Mouse (Mus musculus) MEL (cell line): ENCODE results near the gene Atxn7l1. TPM values are rescaled to one million over a fixed set of nuclear protein-coding genes. Genes with fewer than 3 reads are reported as not detected.

Source experiments
- DNase-seq: peaks from one replicate; pipeline ENCODE4 v3.0.0; 2011; ENCODE audit warnings: low read depth, low spot score
- H3K27ac ChIP-seq: 2 replicates; pipeline ENCODE4 v1.5.1; 2012; ENCODE audit warnings: low read depth, mild to moderate bottlenecking, control low read depth, low read length, moderate library complexity; ENCODE audit not compliant: control insufficient read depth
- H3K27me3 ChIP-seq, 2 experiments: fragments of 150-350 bp in 1 of 2; sonication (generic) in 1 of 2; 2 replicates each; pipeline ENCODE4 v1.6.1; 2012; ENCODE audit warnings: low read length in 2 of 2, mild to moderate bottlenecking in 2 of 2, improper control_type of control experiment in 1 of 2, moderate library complexity in 1 of 2; ENCODE audit not compliant: insufficient read depth in 2 of 2, control insufficient read depth in 1 of 2
- H3K36me3 ChIP-seq, 2 experiments: 2 replicates each; pipeline ENCODE4 v1.6.1; 2012 to 2014; ENCODE audit warnings: low read length in 2 of 2, improper control_type of control experiment in 1 of 2, inconsistent platforms in 1 of 2, mild to moderate bottlenecking in 1 of 2; ENCODE audit not compliant: insufficient read depth in 2 of 2, control insufficient read depth in 1 of 2
- H3K4me1 ChIP-seq, 2 experiments: fragments of 150-350 bp in 1 of 2; sonication (generic) in 1 of 2; 2 replicates each; pipeline ENCODE4 v1.6.1; 2012; ENCODE audit warnings: low read length in 2 of 2, improper control_type of control experiment in 1 of 2, mild to moderate bottlenecking in 1 of 2; ENCODE audit not compliant: insufficient read depth in 2 of 2, control insufficient read depth in 1 of 2
- H3K4me3 ChIP-seq, 2 experiments: fragments of 150-350 bp in 1 of 2; sonication (generic) in 1 of 2; 2 replicates each; pipeline ENCODE4 v1.5.1; 2012; ENCODE audit warnings: low read depth in 2 of 2, low read length in 2 of 2, mild to moderate bottlenecking in 2 of 2, moderate library complexity in 2 of 2, control low read depth in 1 of 2, improper control_type of control experiment in 1 of 2; ENCODE audit not compliant: control insufficient read depth in 1 of 2, insufficient read depth in 1 of 2
- H3K79me2 ChIP-seq: 2 replicates; pipeline ENCODE4 v1.6.1; 2012; ENCODE audit warnings: mild to moderate bottlenecking, low read length, moderate library complexity; ENCODE audit not compliant: control insufficient read depth, poor library complexity, insufficient read depth
- H3K9ac ChIP-seq: 2 replicates; pipeline ENCODE4 v1.6.1; 2012; ENCODE audit warnings: low read depth, mild to moderate bottlenecking, control low read depth, low read length, moderate library complexity; ENCODE audit not compliant: control insufficient read depth, poor library complexity, severe bottlenecking
- H3K9me3 ChIP-seq: fragments of 150-350 bp; sonication (generic); replicated peaks from 2 replicates; pipeline ENCODE4 v1.6.1; 2012; ENCODE audit warnings: mild to moderate bottlenecking, low read length, improper control_type of control experiment, moderate library complexity; ENCODE audit not compliant: insufficient read depth
- CHD1 ChIP-seq: IDR thresholded peaks from 2 replicates; pipeline ENCODE4 v1.6.1; 2012; ENCODE audit warnings: low read depth, mild to moderate bottlenecking, inconsistent platforms, low read length, improper control_type of control experiment
- CHD2 ChIP-seq: IDR thresholded peaks from 2 replicates; pipeline ENCODE4 v1.6.1; 2011; ENCODE audit warnings: low read length, improper control_type of control experiment
- CTCF ChIP-seq, 3 experiments: IDR thresholded peaks in 2 of 3; conservative IDR thresholded peaks in 1 of 3; 2 replicates each; pipeline ENCODE4 v1.5.1; 2011 to 2012; ENCODE audit warnings: low read length in 3 of 3, low read depth in 2 of 3, mild to moderate bottlenecking in 2 of 3, improper control_type of control experiment in 1 of 3, inconsistent platforms in 1 of 3, mixed read lengths in 1 of 3, moderate library complexity in 1 of 3; ENCODE audit not compliant: control insufficient read depth in 1 of 3, insufficient read depth in 1 of 3, poor library complexity in 1 of 3, severe bottlenecking in 1 of 3
- ELF1 ChIP-seq: IDR thresholded peaks from 2 replicates; pipeline ENCODE4 v1.6.1; 2014; ENCODE audit warnings: low read depth, mild to moderate bottlenecking, inconsistent platforms, low read length, improper control_type of control experiment, moderate library complexity
- EP300 ChIP-seq, 2 experiments: IDR thresholded peaks; 2 replicates each; pipeline ENCODE4 v1.6.1; 2011; ENCODE audit warnings: improper control_type of control experiment in 2 of 2, low read length in 2 of 2, low read depth in 1 of 2, mild to moderate bottlenecking in 1 of 2
- ETS1 ChIP-seq: IDR thresholded peaks from 2 replicates; pipeline ENCODE4 v1.6.1; 2012; ENCODE audit warnings: low read depth, mild to moderate bottlenecking, inconsistent platforms, low read length, improper control_type of control experiment, moderate library complexity
- GABPA ChIP-seq: IDR thresholded peaks from 2 replicates; pipeline ENCODE4 v1.6.1; 2012; ENCODE audit warnings: low read depth, mild to moderate bottlenecking, inconsistent platforms, low read length, improper control_type of control experiment, moderate library complexity
- GATA1 ChIP-seq: IDR thresholded peaks from 2 replicates; pipeline ENCODE4 v1.6.1; 2011; ENCODE audit warnings: low read depth, low read length, improper control_type of control experiment
- JUND ChIP-seq: IDR thresholded peaks from 2 replicates; pipeline ENCODE4 v1.6.1; 2011; ENCODE audit warnings: low read depth, mild to moderate bottlenecking, improper control_type of control experiment, low read length
- MAX ChIP-seq: IDR thresholded peaks from 2 replicates; pipeline ENCODE4 v1.6.1; 2011; ENCODE audit warnings: low read length, improper control_type of control experiment
- MAZ ChIP-seq: IDR thresholded peaks from 2 replicates; pipeline ENCODE4 v1.6.1; 2012; ENCODE audit warnings: low read depth, mild to moderate bottlenecking, inconsistent platforms, low read length, improper control_type of control experiment
- MEF2A ChIP-seq: IDR thresholded peaks from 2 replicates; pipeline ENCODE4 v1.6.1; 2014; ENCODE audit warnings: low read depth, mild to moderate bottlenecking, inconsistent platforms, low read length, improper control_type of control experiment; ENCODE audit not compliant: poor library complexity, insufficient replicate concordance, severe bottlenecking; ENCODE audit errors: extremely low read depth
- MYC ChIP-seq: IDR thresholded peaks from 2 replicates; pipeline ENCODE4 v1.6.1; 2011; ENCODE audit warnings: low read depth, mild to moderate bottlenecking, low read length, improper control_type of control experiment, moderate library complexity
- NRF1 ChIP-seq: IDR thresholded peaks from 2 replicates; pipeline ENCODE4 v1.6.1; 2014; ENCODE audit warnings: low read depth, mild to moderate bottlenecking, inconsistent platforms, low read length, improper control_type of control experiment, moderate library complexity; ENCODE audit not compliant: poor library complexity, insufficient read depth, severe bottlenecking
- RAD21 ChIP-seq: IDR thresholded peaks from 2 replicates; pipeline ENCODE4 v1.6.1; 2011; ENCODE audit warnings: mild to moderate bottlenecking, low read depth, low read length, improper control_type of control experiment
- RCOR1 ChIP-seq: IDR thresholded peaks from 2 replicates; pipeline ENCODE4 v1.6.1; 2012; ENCODE audit warnings: low read depth, mild to moderate bottlenecking, inconsistent platforms, low read length, improper control_type of control experiment
- SIN3A ChIP-seq: IDR thresholded peaks from 2 replicates; pipeline ENCODE4 v1.6.1; 2012; ENCODE audit warnings: low read length, improper control_type of control experiment, inconsistent platforms
- SMC3 ChIP-seq: IDR thresholded peaks from 2 replicates; pipeline ENCODE4 v1.6.1; 2011; ENCODE audit warnings: low read depth, low read length, improper control_type of control experiment
- TAL1 ChIP-seq: IDR thresholded peaks from 2 replicates; pipeline ENCODE4 v1.6.1; 2012; ENCODE audit warnings: mild to moderate bottlenecking, inconsistent platforms, low read length, moderate library complexity, mixed read lengths
- TBP ChIP-seq: IDR thresholded peaks from 2 replicates; pipeline ENCODE4 v1.8.0; 2011; ENCODE audit warnings: low read depth, low read length, improper control_type of control experiment
- TCF12 ChIP-seq: IDR thresholded peaks from 2 replicates; pipeline ENCODE4 v1.6.1; 2014; ENCODE audit warnings: low read depth, mild to moderate bottlenecking, inconsistent platforms, low read length, improper control_type of control experiment, moderate library complexity
- UBTF ChIP-seq: IDR thresholded peaks from 2 replicates; pipeline ENCODE4 v1.6.1; 2012; ENCODE audit warnings: low read depth, mild to moderate bottlenecking, inconsistent platforms, low read length, improper control_type of control experiment, moderate library complexity, borderline replicate concordance; ENCODE audit not compliant: insufficient read depth
- USF2 ChIP-seq, 2 experiments: IDR thresholded peaks; 2 replicates each; pipeline ENCODE4 v1.6.1; 2011 to 2012; ENCODE audit warnings: improper control_type of control experiment in 2 of 2, low read length in 2 of 2, borderline replicate concordance in 1 of 2, inconsistent platforms in 1 of 2, low read depth in 1 of 2, mild to moderate bottlenecking in 1 of 2; ENCODE audit not compliant: insufficient read depth in 1 of 2
- ZKSCAN1 ChIP-seq: IDR thresholded peaks from 2 replicates; pipeline ENCODE4 v1.6.1; 2012; ENCODE audit warnings: low read depth, mild to moderate bottlenecking, inconsistent platforms, low read length, improper control_type of control experiment, moderate library complexity
- ZMIZ1 ChIP-seq: IDR thresholded peaks from 2 replicates; pipeline ENCODE4 v1.6.1; 2012; ENCODE audit warnings: low read depth, mild to moderate bottlenecking, inconsistent platforms, low read length, improper control_type of control experiment, moderate library complexity
- polyA plus RNA-seq, 2 experiments: library from polyadenylated mRNA; stranded (reverse) in 1 of 2; unstranded in 1 of 2; fragments of >175 nt in 1 of 2; fragments of >200 nt in 1 of 2; gene quantifications; 2 replicates each; pipeline versions ENCODE4 v1.2.1 to v1.2.4; 2012; ENCODE audit warnings: low replicate concordance in 2 of 2, low read depth in 1 of 2; ENCODE audit not compliant: insufficient read length in 2 of 2, insufficient read depth in 1 of 2, missing spikeins in 1 of 2
- total RNA-seq: library from RNA; depleted of rRNA; stranded (reverse); fragments of 300-350 nt; gene quantifications from 2 replicates; pipeline ENCODE4 v1.2.3, GENCODE M21; 2012

Gene Atxn7l1
- total and polyA plus RNA-seq, 3 experiments = 11.6 to 50.3 TPM; not detected in 1

DNA sequence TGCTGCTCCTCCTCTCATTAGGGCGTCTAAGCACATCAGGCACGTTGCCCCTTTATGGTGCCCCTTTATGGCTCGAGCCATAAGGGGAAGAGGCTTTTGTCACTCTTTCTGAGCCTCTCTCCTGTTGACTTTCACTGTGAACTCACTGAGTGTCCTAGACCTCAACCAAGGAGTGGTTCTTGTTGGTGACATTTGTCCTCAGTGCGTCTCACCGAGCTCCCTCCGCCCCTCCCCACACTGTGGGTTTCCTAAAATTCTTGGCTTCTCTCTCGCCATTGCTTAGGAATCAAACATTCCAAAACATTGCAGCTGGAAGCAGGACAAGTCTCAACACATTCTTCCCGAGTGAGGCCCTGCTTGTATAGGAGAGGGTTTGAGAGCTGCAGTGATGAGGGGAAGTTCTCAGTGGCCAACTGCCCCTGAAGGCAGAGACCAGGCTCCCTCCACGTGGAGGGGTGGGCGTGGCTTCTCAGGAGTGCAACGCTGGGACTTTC lies 46.0 kb downstream of the Atxn7l1 start:
- no peaks in the 10 kb centered on the region for H3K27me3 ChIP-seq
- TF ChIP-seq NRF1 (no peak), CTCF (IDR thresholded peaks at IDR 0.05 in 2 of 3, conservative IDR thresholded peaks at IDR 0.05 in 1 of 3; ENCODE audit: control insufficient read depth in 1 of 3, insufficient read depth in 1 of 3, low read depth in 2 of 3, low read length in 3 of 3, poor library complexity in 1 of 3, severe bottlenecking in 1 of 3) (no peak), GATA1 (no peak), MEF2A (no peak), CHD1 (no peak), TCF12 (no peak), CHD2 (no peak), MAZ (no peak), USF2 (IDR thresholded peaks at IDR 0.05; ENCODE audit: borderline replicate concordance in 1 of 2, insufficient read depth in 1 of 2, low read depth in 1 of 2, low read length in 2 of 2) (no peak), SMC3 (no peak), MAX (no peak), UBTF (no peak), TAL1 (no peak), GABPA (no peak), RAD21 (no peak), ZKSCAN1 (no peak)
- TF ChIP-seq, all 39 proteins: peak for 0
- H3K36me3 ChIP-seq = peaks cover 0 to 2% of the 10 kb centered on the region in 2 experiments; a peak in 1 of 4 replicates
- H3K4me1 ChIP-seq = no peaks in the 10 kb centered on the region
- H3K4me3 ChIP-seq = no peak overlapping the region
- no peak overlapping the region for H3K9ac ChIP-seq
- DNase-seq = no peak
- H3K79me2 ChIP-seq = no peaks in the 10 kb centered on the region
- no peaks in the 10 kb centered on the region for H3K9me3 ChIP-seq
- H3K27ac ChIP-seq = no peak overlapping the region

DNA sequence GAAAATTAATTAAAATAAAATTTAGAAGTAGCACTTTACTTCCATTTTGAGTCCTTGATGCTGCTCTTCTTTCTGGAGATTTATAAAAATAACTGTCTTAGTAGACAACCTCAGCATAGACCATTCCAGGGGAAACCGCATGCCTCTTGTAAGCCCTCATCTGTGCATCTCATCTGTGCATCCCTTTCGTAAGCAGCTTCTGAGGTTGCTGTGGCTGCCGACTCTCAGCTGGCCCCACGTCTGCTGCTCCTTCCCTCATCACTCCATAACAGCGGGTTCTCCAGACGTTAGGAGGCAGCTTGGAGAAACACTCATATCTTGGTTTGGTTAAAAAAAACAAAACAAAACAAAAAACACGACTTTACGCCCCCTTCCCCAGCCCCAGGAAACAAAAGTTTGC lies 47.7 kb downstream of the Atxn7l1 start:
- H3K9me3 ChIP-seq = no peaks in the 10 kb centered on the region
- H3K36me3 ChIP-seq = peaks cover 0 to 2% of the 10 kb centered on the region in 2 experiments; a peak in 1 of 4 replicates
- no peak overlapping the region for H3K27ac ChIP-seq
- H3K79me2 ChIP-seq = no peaks in the 10 kb centered on the region
- H3K4me3 ChIP-seq = no peak overlapping the region
- no peak for DNase-seq
- H3K27me3 ChIP-seq = no peaks in the 10 kb centered on the region
- H3K4me1 ChIP-seq = no peaks in the 10 kb centered on the region
- no peak overlapping the region for H3K9ac ChIP-seq
- TF ChIP-seq RCOR1 (no peak), USF2 (IDR thresholded peaks at IDR 0.05; ENCODE audit: borderline replicate concordance in 1 of 2, insufficient read depth in 1 of 2, low read depth in 1 of 2, low read length in 2 of 2) (no peak), ZMIZ1 (no peak), JUND (no peak), ETS1 (no peak), SIN3A (no peak), ZKSCAN1 (no peak), ELF1 (no peak), MEF2A (no peak), NRF1 (no peak), GABPA (no peak), TBP (no peak), MYC (no peak), EP300 (IDR thresholded peaks at IDR 0.05; ENCODE audit: low read depth in 1 of 2, low read length in 2 of 2) (no peak), CHD1 (no peak)
